Mouse (Mus musculus) kidney, adult 2 months (tissue): Measurements from ENCODE around the gene Zbtb38.

Source experiments
- CTCF ChIP-seq: fragments of 200-500 bp; conservative IDR thresholded peaks from 2 replicates; pipeline ENCODE4 v1.5.1; 2011; ENCODE audit warnings: low read depth, mild to moderate bottlenecking, control low read depth, low read length, moderate library complexity, mixed read lengths; ENCODE audit not compliant: insufficient read depth, insufficient read length
- POLR2A ChIP-seq: fragments of 200-500 bp; IDR thresholded peaks from one replicate; pipeline ENCODE4 v1.6.1; 2011; ENCODE audit warnings: low read depth, low read length, control low read depth

GRCm38 (mm10) chr9:96712758-96713471, 39.7 kb downstream of the Zbtb38 start:
- TF ChIP-seq POLR2A, result no peak
- TF ChIP-seq CTCF, result no peak
